Mouse (Mus musculus): ENCODE measurements at regions not wholly inside any gene's neighbourhood (a gene's known extent, or its start where the extent isn't known, plus 50 kb on each side); places are given as distances from the start of the nearest gene placed in this dataset.
A peak's percentile ranks its signal among the peaks of the same experiment; 100 is the strongest.

DNA sequence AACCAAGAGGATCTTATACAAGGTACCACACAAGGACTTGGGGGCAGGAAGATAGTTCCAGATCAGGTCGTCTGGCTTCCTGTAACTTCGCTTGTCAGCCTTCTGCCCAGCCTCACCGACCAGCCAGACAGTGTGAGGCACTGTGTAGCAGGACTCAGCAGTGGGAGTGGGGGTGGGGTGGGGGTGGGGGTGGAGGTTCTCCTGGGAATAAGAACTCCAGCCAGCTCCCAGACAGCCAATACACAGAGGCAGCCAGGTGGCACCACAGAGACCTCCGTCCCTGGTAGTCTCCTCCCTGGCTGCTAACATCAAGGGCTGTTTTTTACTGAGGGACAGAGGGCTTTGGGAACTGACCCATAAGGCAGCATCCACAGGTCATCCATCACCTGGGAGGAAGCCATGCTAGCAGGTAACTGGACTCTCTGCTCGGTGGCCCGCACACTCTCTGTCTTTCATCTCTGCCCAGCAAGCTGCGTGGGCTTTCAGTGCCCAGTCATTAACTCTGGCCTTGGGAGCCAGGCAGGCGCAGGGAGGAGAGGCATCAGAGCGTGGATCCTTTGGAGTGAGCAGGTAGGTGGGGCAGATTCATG is 60.3 kb upstream of the Wnt4 start:
- DNase-seq: no peak

DNA sequence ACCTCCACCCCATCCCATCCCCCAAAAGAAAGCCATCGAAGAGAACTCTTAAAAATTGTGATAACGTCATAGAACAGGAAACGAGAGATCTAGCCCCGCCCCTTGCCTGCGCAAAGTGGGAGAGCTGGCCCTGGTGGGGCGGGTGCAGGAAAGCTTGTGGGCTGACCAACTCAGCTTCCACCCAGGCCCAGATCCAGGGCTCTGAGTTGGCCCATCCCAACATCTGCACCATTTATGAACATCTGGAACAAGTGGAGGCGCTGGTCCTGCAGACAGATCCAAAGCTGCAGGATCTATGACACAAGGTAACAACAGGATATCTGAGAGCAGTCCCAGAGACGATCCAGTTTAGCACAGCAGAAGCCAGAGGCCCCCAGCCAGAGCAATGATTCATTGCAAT is 62.7 kb upstream of the Wnt4 start:
- DNase-seq: no peak

GRCm38 (mm10) chr4:137212846-137213245 is 64.4 kb upstream of the Wnt4 start:
- DNase-seq: no peak

- no peak for DNase-seq
These were observed 65.2 kb upstream of the Wnt4 start for GRCm38 (mm10) chr4:137212106-137212505.

DNA sequence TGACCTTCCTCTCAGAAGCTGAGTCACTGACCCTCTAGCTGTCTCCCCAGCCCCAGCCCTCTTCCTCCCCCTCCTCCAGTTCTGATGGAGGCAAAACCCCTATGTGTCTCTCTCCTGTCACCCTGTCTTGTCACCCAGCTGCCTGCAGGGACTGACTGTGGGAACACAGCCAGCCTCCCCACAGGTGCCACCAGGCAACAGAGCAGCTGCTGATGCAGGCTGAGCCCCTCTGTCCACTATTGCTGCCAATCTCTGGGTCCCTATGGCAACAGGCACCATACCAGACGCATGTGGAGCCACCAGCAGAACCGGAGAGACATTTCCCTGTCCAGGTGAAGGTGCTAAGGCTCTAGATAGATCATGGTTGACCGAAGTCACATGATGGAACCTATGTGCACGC is 66.0 kb upstream of the Wnt4 start:
- no peak for DNase-seq

GRCm38 (mm10) chr4:137210525-137210924 is 66.8 kb upstream of the Wnt4 start:
- no peak for DNase-seq

DNA sequence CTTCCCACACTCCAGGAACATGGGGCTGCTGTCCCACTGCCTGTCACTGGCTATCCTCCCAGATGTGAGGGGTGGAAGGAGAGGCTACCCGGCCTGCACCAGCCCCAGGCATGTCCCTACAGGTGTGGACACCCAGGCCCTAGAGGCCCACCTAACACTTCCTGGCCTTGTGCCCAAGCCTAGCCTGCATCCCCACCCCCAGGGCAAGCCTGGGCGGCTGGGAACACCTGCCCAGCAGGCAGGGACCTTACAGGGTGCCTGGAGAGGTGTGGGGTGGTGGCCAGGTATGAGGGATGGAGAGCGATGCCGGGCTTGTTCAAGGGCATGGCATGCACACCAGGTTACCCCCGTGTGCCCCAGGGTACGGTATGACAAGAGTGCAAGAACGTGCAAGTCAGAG is 76.3 kb upstream of the Wnt4 start:
- DNase-seq: no peak

- no peak for DNase-seq
These were observed 76.9 kb upstream of the Wnt4 start for GRCm38 (mm10) chr4:137200426-137200825.

DNA sequence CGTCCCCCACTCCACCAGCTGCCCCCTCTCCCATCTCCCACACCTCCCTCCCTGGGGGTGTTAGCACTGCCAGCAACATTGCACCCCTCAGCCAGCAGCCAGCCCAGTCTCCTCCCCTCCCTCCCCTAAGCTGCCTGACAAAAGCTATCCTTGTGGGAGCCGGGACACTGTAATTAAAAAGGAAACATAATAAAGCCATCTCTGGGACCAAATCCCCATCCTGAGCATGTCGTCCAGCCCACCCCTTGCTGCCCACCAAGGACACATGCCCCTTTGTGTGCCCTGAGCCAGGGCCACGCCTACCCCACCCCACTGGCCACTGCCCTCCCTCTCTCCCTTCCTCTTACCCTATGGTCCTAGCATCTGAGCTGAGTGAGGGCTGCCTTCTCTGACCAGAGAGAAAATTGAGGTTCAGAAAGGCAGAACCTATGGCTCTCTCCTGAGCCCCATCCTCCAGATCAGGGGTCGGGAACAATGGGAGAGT is 80.8 kb upstream of the Wnt4 start:
- DNase-seq: no peak

DNA sequence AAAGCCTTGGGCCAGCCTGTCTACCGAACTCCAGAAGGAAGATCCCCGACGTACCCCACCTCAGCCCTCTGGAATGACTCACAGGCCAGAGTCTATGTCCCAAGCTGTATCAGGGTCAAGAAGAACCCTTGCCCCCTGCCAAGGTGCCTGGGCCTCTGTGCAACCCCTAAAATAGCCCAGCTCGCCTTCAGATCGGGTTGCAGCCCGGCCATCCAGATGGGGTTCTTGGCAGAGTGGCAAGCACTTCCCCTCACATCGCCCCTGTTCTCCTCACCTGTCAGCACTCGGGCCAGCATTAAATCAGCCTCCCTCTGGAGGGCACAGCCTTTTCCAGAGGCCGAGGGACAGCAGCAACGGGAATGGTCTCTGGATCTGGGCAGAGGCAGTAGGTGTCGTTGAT is 83.2 kb upstream of the Wnt4 start:
- peak; percentile 35 for DNase-seq

GRCm38 (mm10) chr4:137190625-137191024 is 86.7 kb upstream of the Wnt4 start:
- no peak for DNase-seq

- no peak for DNase-seq
These were observed 87.5 kb upstream of the Wnt4 start for GRCm38 (mm10) chr4:137189801-137190200.

DNA sequence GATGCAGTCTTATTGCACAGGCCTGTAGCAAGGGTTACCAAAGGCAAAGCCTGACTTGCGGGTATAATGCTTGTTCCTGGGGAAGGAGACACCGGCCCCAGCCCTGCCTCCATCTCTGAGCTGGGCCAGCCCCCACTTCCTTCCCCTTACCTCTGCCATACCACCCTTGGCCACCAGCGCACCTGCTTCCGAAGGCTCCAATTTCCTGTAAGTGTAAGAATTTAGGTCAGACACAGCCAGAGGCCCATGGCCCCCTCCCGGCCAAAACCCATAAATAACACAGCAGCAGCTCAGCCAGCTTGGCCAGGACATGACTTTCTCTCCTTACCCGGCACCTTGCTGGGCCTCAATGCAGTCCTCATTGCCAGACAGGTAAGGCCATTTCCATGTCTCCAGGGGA is 88.2 kb upstream of the Wnt4 start:
- DNase-seq: peak; percentile 47

GRCm38 (mm10) chr4:137187592-137187991 is 89.7 kb upstream of the Wnt4 start:
- DNase-seq: no peak

DNA sequence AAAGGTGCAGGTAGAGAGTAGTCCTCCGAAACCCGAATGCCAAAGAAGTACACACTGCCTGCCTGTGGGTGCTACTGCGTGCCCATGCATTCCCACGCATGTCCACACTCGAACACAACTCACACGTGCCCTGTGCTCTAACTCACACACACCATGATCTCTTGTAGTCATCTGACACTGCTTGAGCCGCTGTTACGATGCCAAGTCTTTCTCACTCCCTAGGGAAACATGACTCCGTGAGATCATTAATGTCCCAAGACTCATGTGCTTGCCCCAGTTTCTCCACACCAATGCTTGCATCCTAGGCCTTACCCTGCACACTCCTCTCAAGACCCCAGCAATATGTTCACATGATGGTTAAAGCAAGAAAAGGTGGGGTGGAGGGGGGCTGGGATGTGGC is 90.2 kb upstream of the Wnt4 start:
- DNase-seq: no peak

- no peak for DNase-seq
These were observed 92.3 kb upstream of the Wnt4 start for GRCm38 (mm10) chr4:137185001-137185400.

GRCm38 (mm10) chr4:137183181-137183850 is 94.0 kb upstream of the Wnt4 start:
- DNase-seq: no peak

GRCm38 (mm10) chr4:137182547-137182946 is 94.7 kb upstream of the Wnt4 start:
- DNase-seq: no peak

- DNase-seq: no peak
These were observed 96.0 kb upstream of the Wnt4 start for GRCm38 (mm10) chr4:137181252-137181651.

DNA sequence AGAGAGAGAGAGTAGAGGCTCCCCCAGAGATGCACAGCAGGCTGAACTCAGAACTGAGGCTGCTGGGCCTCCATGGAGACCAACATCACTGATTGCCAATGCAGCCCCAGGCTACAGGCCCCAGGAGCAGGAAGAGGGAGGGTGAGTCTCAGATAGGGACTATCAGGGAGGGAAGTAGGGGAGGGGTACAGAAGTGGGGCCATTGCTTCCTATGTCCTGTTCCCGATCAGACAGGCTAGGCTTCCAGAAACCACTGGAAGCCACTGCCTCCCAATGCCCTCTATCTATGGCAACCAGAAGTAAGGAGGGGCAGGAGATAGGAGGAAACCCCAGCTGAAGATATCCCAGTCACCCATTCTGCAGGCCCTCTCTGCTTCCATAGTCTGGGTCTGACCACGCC is 97.2 kb upstream of the Wnt4 start:
- DNase-seq: no peak

DNA sequence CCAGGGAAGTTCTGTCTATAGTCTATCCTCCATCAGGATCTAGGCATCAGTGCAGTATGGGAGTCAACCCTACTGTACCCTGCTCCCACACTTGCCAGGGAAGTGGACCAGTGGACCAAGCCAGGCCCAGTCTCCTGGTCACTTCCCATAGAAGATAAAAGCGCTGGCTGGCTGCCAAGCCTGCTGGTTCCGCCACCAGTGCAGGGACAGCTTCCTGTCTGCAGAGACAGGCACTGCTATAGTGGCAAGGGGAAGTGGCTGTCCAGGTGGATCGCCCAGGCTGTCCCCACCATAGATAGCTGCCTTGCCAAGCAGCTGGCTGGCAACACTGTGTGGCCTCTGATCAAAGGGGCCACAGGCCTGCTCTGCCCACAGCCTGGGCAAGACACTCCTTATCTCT is 98.5 kb upstream of the Wnt4 start:
- peak; percentile 42 for DNase-seq

GRCm38 (mm10) chr4:137164933-137165332 is 112.4 kb upstream of the Wnt4 start:
- DNase-seq: no peak

- DNase-seq: peak; percentile 80
These were observed 112.9 kb upstream of the Wnt4 start for GRCm38 (mm10) chr4:137164429-137164828.

GRCm38 (mm10) chr4:137163962-137164361 is 113.3 kb upstream of the Wnt4 start:
- no peak for DNase-seq

Data from gastrocnemius, postnatal 10 days (tissue).